Mouse (Mus musculus) cortical plate, adult 2 months (tissue): Measurements from ENCODE around the gene Fxyd5.

Experiments used
- CTCF ChIP-seq: fragments of 200-500 bp; IDR thresholded peaks from 2 replicates; pipeline ENCODE4 v1.5.1; 2011; ENCODE audit warnings: mild to moderate bottlenecking, control low read depth, low read length; ENCODE audit not compliant: insufficient read depth; ENCODE audit errors: extremely low read depth
- POLR2A ChIP-seq: fragments of 200-500 bp; IDR thresholded peaks from 2 replicates; pipeline ENCODE4 v1.6.1; 2011; ENCODE audit warnings: mild to moderate bottlenecking, low read length, control low read depth; ENCODE audit not compliant: insufficient read depth; ENCODE audit errors: extremely low read depth

- no peak for TF ChIP-seq CTCF
- TF ChIP-seq POLR2A = no peak
Observed at GRCm38 (mm10) chr7:31028609-31029008, 13.7 kb downstream of the Fxyd5 start.
